Mouse (Mus musculus): Measurements from ENCODE around the gene Sde2. TPM values are rescaled to one million over a fixed set of nuclear protein-coding genes. Genes with fewer than 3 reads are reported as not detected.
A peak's percentile ranks its signal among the peaks of the same experiment; 100 is the strongest.

The Sde2 gene
- polyA plus RNA-seq, 1 experiment, result 18.9 TPM

GRCm38 (mm10) chr1:180860030-180860429 lies 9.1 kb downstream of the Sde2 start:
- no peak for TF ChIP-seq GATA1 (IDR thresholded peaks at IDR 0.05; ENCODE audit: low read length)

GRCm38 (mm10) chr1:180863606-180864005 lies 12.7 kb downstream of the Sde2 start:
- no peak for TF ChIP-seq GATA1 (IDR thresholded peaks at IDR 0.05; ENCODE audit: low read length)

- no peak for TF ChIP-seq GATA1 (IDR thresholded peaks at IDR 0.05; ENCODE audit: low read length)
Observed at GRCm38 (mm10) chr1:180866001-180866400, 15.1 kb downstream of the Sde2 start.

- TF ChIP-seq GATA1 (IDR thresholded peaks at IDR 0.05; ENCODE audit: low read length), result no peak
Observed at GRCm38 (mm10) chr1:180870122-180870650, 19.3 kb downstream of the Sde2 start.

- TF ChIP-seq GATA1 (IDR thresholded peaks at IDR 0.05; ENCODE audit: low read length), result no peak
Observed at GRCm38 (mm10) chr1:180873861-180874484, 23.0 kb downstream of the Sde2 start.

- no peak for TF ChIP-seq GATA1 (IDR thresholded peaks at IDR 0.05; ENCODE audit: low read length)
Observed at GRCm38 (mm10) chr1:180874615-180875014, 23.7 kb downstream of the Sde2 start.

GRCm38 (mm10) chr1:180875126-180875525 lies 24.2 kb downstream of the Sde2 start:
- TF ChIP-seq GATA1 (IDR thresholded peaks at IDR 0.05; ENCODE audit: low read length), result no peak

GRCm38 (mm10) chr1:180877466-180877865 lies 26.5 kb downstream of the Sde2 start:
- TF ChIP-seq GATA1 (IDR thresholded peaks at IDR 0.05; ENCODE audit: low read length), result no peak

- no peak for TF ChIP-seq GATA1 (IDR thresholded peaks at IDR 0.05; ENCODE audit: low read length)
Observed at GRCm38 (mm10) chr1:180881768-180882167, 30.8 kb downstream of the Sde2 start.

GRCm38 (mm10) chr1:180883731-180884130 lies 32.8 kb downstream of the Sde2 start:
- TF ChIP-seq GATA1 (IDR thresholded peaks at IDR 0.05; ENCODE audit: low read length), result no peak

GRCm38 (mm10) chr1:180884484-180884883 lies 33.6 kb downstream of the Sde2 start:
- no peak for TF ChIP-seq GATA1 (IDR thresholded peaks at IDR 0.05; ENCODE audit: low read length)

GRCm38 (mm10) chr1:180888556-180889042 lies 37.7 kb downstream of the Sde2 start:
- no peak for TF ChIP-seq GATA1 (IDR thresholded peaks at IDR 0.05; ENCODE audit: low read length)

- no peak for TF ChIP-seq GATA1 (IDR thresholded peaks at IDR 0.05; ENCODE audit: low read length)
Observed at GRCm38 (mm10) chr1:180889172-180889571, 38.2 kb downstream of the Sde2 start.

GRCm38 (mm10) chr1:180889841-180890240 lies 38.9 kb downstream of the Sde2 start:
- TF ChIP-seq GATA1 (IDR thresholded peaks at IDR 0.05; ENCODE audit: low read length), result no peak

GRCm38 (mm10) chr1:180892808-180893207 lies 41.9 kb downstream of the Sde2 start, which contains the start of gene Lefty2:
Lefty2 (plus strand) TSS chr1:180893108.
- no peak for TF ChIP-seq GATA1 (IDR thresholded peaks at IDR 0.05; ENCODE audit: low read length)

- TF ChIP-seq GATA1 (IDR thresholded peaks at IDR 0.05; ENCODE audit: low read length), result no peak
Observed at GRCm38 (mm10) chr1:180901107-180901506, 50.2 kb downstream of the Sde2 start.

- peak; percentile 37 for TF ChIP-seq GATA1 (IDR thresholded peaks at IDR 0.05; ENCODE audit: low read length)
Observed at GRCm38 (mm10) chr1:180902915-180903314, 52.0 kb downstream of the Sde2 start.

All from G1E-ER4 (cell line).